8 mouse cellular contexts compared by ENCODE assay signal in genomic region chr1:106526751-106527150, GRCm38 (mm10).
DNase-seq lines count a peak whose midpoint lies in the region.

No protein-coding gene starts in this region.

- peak; percentile 7 for DNase-seq in cerebellum, adult 11 months
- DNase-seq in cerebellum, adult 8-10 months, result no peak
- DNase-seq in ovary, postnatal 36 days (ENCODE audit: low spot score), result peak; percentile 25
- DNase-seq in ovary, postnatal 10 days (ENCODE audit: low spot score), result no peak
- peak; percentile 32 to 55 for DNase-seq in kidney, postnatal 36 days
- DNase-seq in right cerebral cortex, postnatal 10 days (ENCODE audit: low spot score in 2 of 2), result peak; percentile 37 to 39
- no peak for DNase-seq in B cell, adult 2 months
- no peak for DNase-seq in thymus, postnatal 25 days

Comparison
In these comparisons a context has a peak if more than half of its experiments do, and no peak if none do; other contexts are left out.
1. DNase-seq: peak in cerebellum, adult 11 months (single experiment), ovary, postnatal 36 days (single experiment), kidney, postnatal 36 days (2 of 2) and right cerebral cortex, postnatal 10 days (2 of 2); none in cerebellum, adult 8-10 months (single experiment), ovary, postnatal 10 days (single experiment), B cell, adult 2 months (0 of 2) and thymus, postnatal 25 days (single experiment).